Mouse (Mus musculus) bone marrow, adult 2 months (tissue): ENCODE measurements at regions not wholly inside any gene's neighbourhood (a gene's known extent, or its start where the extent isn't known, plus 50 kb on each side); places are given as distances from the start of the nearest gene placed in this dataset.

ENCODE experiments used
- CTCF ChIP-seq: fragments of 200-500 bp; IDR thresholded peaks from 2 replicates; pipeline ENCODE4 v1.5.1; 2011; ENCODE audit warnings: low read length, control low read depth; ENCODE audit not compliant: control insufficient read depth, insufficient read depth
- POLR2A ChIP-seq: fragments of 200-500 bp; IDR thresholded peaks from 2 replicates; pipeline ENCODE4 v1.6.1; 2011; ENCODE audit warnings: low read depth, mild to moderate bottlenecking, control low read depth, low read length, borderline replicate concordance; ENCODE audit not compliant: control insufficient read depth

DNA sequence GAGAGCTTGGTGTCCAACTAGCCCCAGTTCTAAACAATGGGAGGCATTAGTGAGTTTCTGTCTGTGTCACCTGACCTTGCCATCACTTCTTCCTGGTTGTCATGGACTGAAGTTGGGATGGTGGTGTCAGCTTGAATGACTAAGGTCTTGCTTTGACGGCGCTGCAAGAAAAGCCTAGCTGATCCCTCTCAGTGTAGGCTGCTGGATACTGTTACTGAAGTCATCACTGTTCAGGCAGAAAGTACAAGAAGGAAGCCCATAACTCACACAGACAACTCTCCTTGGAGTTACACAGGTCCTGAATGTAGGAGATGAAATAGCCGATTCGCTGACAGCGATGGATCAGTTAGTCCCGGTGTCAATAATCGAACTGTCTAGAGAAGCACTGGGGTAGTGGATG is 62.5 kb upstream of the Maml3 start:
- TF ChIP-seq CTCF (no peak), POLR2A (no peak)
